Mouse (Mus musculus): ENCODE results near the gene Kcnc3.

Kcnc3 gene

GRCm38 (mm10) chr7:44571811-44572210 is 18.7 kb upstream of the Kcnc3 start:
- DNase-seq = no peak

- no peak for DNase-seq
These were observed 18.2 kb upstream of the Kcnc3 start, which contains the start of gene Napsa for GRCm38 (mm10) chr7:44572213-44572701. Gene Napsa (plus strand): TSS chr7:44572380.

GRCm38 (mm10) chr7:44572956-44573484 is 17.4 kb upstream of the Kcnc3 start:
- no peak for DNase-seq

- DNase-seq = no peak
These were observed 14.1 kb upstream of the Kcnc3 start for GRCm38 (mm10) chr7:44576333-44576844.

- DNase-seq = no peak
These were observed 8.8 kb upstream of the Kcnc3 start for GRCm38 (mm10) chr7:44581637-44582036.

- no peak for DNase-seq
These were observed 7.8 kb upstream of the Kcnc3 start for GRCm38 (mm10) chr7:44582709-44583108.

GRCm38 (mm10) chr7:44583146-44583545 is 7.3 kb upstream of the Kcnc3 start:
- no peak for DNase-seq

GRCm38 (mm10) chr7:44584265-44584804 is 6.1 kb upstream of the Kcnc3 start:
- peak; percentile 56 for DNase-seq

GRCm38 (mm10) chr7:44584921-44585320 is 5.5 kb upstream of the Kcnc3 start:
- peak; percentile 51 for DNase-seq

GRCm38 (mm10) chr7:44585606-44586005 is 4.9 kb upstream of the Kcnc3 start:
- peak; percentile 60 for DNase-seq

GRCm38 (mm10) chr7:44586518-44586917 is 3.9 kb upstream of the Kcnc3 start:
- peak; percentile 88 for DNase-seq

- peak; percentile 93 for DNase-seq
These were observed 3.5 kb upstream of the Kcnc3 start for GRCm38 (mm10) chr7:44586930-44587329.

GRCm38 (mm10) chr7:44587676-44588075 is 2.8 kb upstream of the Kcnc3 start:
- peak; percentile 61 for DNase-seq

- DNase-seq = no peak
These were observed 2.1 kb upstream of the Kcnc3 start for GRCm38 (mm10) chr7:44588338-44588737.

- peak; percentile 97 for DNase-seq
These were observed 1.3 kb upstream of the Kcnc3 start for GRCm38 (mm10) chr7:44589149-44589548.

- DNase-seq = peak; percentile 82
These were observed 518 bp upstream of the Kcnc3 start for GRCm38 (mm10) chr7:44589946-44590345.

GRCm38 (mm10) chr7:44591348-44592116 is 1.1 kb downstream of the Kcnc3 start:
- peak; percentile 70 for DNase-seq

GRCm38 (mm10) chr7:44593051-44593450 is 2.6 kb downstream of the Kcnc3 start:
- DNase-seq = peak; percentile 69

- peak; percentile 96 for DNase-seq
These were observed 3.3 kb downstream of the Kcnc3 start for GRCm38 (mm10) chr7:44593775-44594174.

- DNase-seq = peak; percentile 95
These were observed 3.8 kb downstream of the Kcnc3 start for GRCm38 (mm10) chr7:44594291-44594690.

GRCm38 (mm10) chr7:44595131-44595561 is 4.7 kb downstream of the Kcnc3 start:
- peak; percentile 64 for DNase-seq

- DNase-seq = peak; percentile 52
These were observed 5.6 kb downstream of the Kcnc3 start for GRCm38 (mm10) chr7:44596051-44596450.

- DNase-seq = peak; percentile 56
These were observed 6.6 kb downstream of the Kcnc3 start for GRCm38 (mm10) chr7:44596996-44597538.

Data from cerebellum, adult 9-10 months (tissue).